Mouse (Mus musculus) kidney, embryonic 16.5 days (tissue): ENCODE results near the gene Msi2. TPM values are rescaled to one million over a fixed set of nuclear protein-coding genes. Genes with fewer than 3 reads are reported as not detected.

Source experiments
- ATAC-seq: fragments of 200-750 bp; cut with Nextera tagmentation; 2 replicates; pipeline ENCODE4 v1.8.0; 2017; ENCODE audit warnings: moderate TSS enrichment; ENCODE audit not compliant: low FRiP score, low TSS enrichment
- H3K27ac ChIP-seq: fragments of 300-500 bp; sonication (generic); 2 replicates; pipeline ENCODE4 v1.5.1; 2014; ENCODE audit warnings: low read length
- H3K27me3 ChIP-seq: fragments of 300-500 bp; sonication (generic); 2 replicates; pipeline ENCODE4 v1.6.1; 2014; ENCODE audit warnings: low read length, control low read depth, mixed read lengths; ENCODE audit not compliant: insufficient read depth
- H3K36me3 ChIP-seq: fragments of 300-500 bp; sonication (generic); 2 replicates; pipeline ENCODE4 v1.6.1; 2014; ENCODE audit warnings: low read length, control low read depth, mixed read lengths; ENCODE audit not compliant: insufficient read depth
- H3K4me1 ChIP-seq: fragments of 300-500 bp; sonication (generic); 2 replicates; pipeline ENCODE4 v1.6.1; 2014; ENCODE audit warnings: low read length, control low read depth, mixed read lengths; ENCODE audit not compliant: insufficient read depth
- H3K4me2 ChIP-seq: fragments of 300-500 bp; sonication (generic); replicated peaks from 2 replicates; pipeline ENCODE4 v1.6.1; 2014; ENCODE audit warnings: low read depth, low read length
- H3K4me3 ChIP-seq: fragments of 300-500 bp; sonication (generic); 2 replicates; pipeline ENCODE4 v1.5.1; 2014; ENCODE audit warnings: mild to moderate bottlenecking, low read length
- H3K9ac ChIP-seq: fragments of 300-500 bp; sonication (generic); replicated peaks from 2 replicates; pipeline ENCODE4 v1.6.1; 2014; ENCODE audit warnings: low read length
- H3K9me3 ChIP-seq: fragments of 300-500 bp; sonication (generic); 2 replicates; pipeline ENCODE4 v1.6.1; 2016; ENCODE audit warnings: low read length, control low read depth
- WGBS: fragments of 180-500 bp; shearing (Covaris S2); extraction: QIAGEN DNeasy Blood & Tissue Kit; methylation state at CpG from one replicate; pipeline ENCODE4 v1.1.7; 2014; 5-methylcytosine and 5-hydroxymethylcytosine counted together
- polyA plus RNA-seq: library from polyadenylated mRNA; unstranded; fragments of >200 nt; fragmentation: Nextera tagmentation; extraction: Ambion mirVana; gene quantifications from 2 replicates; pipeline ENCODE4 v1.2.1, GENCODE M21; 2015

Msi2 gene
- polyA plus RNA-seq, 1 experiment from 2014 or later = 24.3 TPM

DNA sequence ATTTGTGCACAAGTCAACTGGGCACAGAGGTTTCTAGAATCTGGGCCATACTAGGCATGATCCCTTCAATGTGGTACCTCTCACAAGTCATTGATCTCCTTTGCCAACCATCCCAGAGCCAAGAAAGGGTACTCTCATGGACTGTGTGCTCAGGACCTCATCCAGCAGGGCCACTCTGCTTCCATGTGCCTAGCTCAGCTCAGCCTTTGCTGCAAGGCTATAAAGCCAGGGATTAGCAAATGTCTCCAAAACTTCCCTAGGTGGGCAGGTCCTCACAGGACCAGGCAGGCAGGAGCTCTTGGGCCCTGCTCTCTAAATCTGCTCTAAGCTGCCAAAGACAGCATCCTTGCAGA, 193.9 kb downstream of the Msi2 start:
- H3K4me3 ChIP-seq = no peak overlapping the region
- no peaks in the 10 kb centered on the region for H3K36me3 ChIP-seq
- ATAC-seq = no peak
- no peaks in the 10 kb centered on the region for H3K9me3 ChIP-seq
- H3K4me1 ChIP-seq = peaks cover 78% of the 10 kb centered on the region
- H3K9ac ChIP-seq = 0 out of 2 replicates have a peak overlapping the region, but pooled peaks have one; percentile 27
- no peak overlapping the region for H3K4me2 ChIP-seq
- no peaks in the 10 kb centered on the region for H3K27me3 ChIP-seq
- H3K27ac ChIP-seq = peak overlapping the region; percentile 75

GRCm38 (mm10) chr11:88523921-88524320, 194.4 kb downstream of the Msi2 start:
- no peak overlapping the region for H3K4me2 ChIP-seq
- no peaks in the 10 kb centered on the region for H3K27me3 ChIP-seq
- ATAC-seq = no peak
- WGBS = 49% methylated on average over 4 of the region's 4 CpGs
- no peaks in the 10 kb centered on the region for H3K9me3 ChIP-seq
- H3K9ac ChIP-seq = no peak overlapping the region
- H3K4me3 ChIP-seq = no peak overlapping the region
- no peaks in the 10 kb centered on the region for H3K36me3 ChIP-seq
- peaks cover 73% of the 10 kb centered on the region for H3K4me1 ChIP-seq
- H3K27ac ChIP-seq = peak overlapping the region; percentile 75; the same call in 1 of the 2 replicates

GRCm38 (mm10) chr11:88523511-88523910, 194.8 kb downstream of the Msi2 start:
- no peaks in the 10 kb centered on the region for H3K27me3 ChIP-seq
- 62% methylated on average over 6 of the region's 6 CpGs for WGBS
- ATAC-seq = no peak
- H3K36me3 ChIP-seq = no peaks in the 10 kb centered on the region
- H3K9me3 ChIP-seq = no peaks in the 10 kb centered on the region
- no peak overlapping the region for H3K4me3 ChIP-seq
- peaks cover 69% of the 10 kb centered on the region for H3K4me1 ChIP-seq
- no peak overlapping the region for H3K9ac ChIP-seq
- peak overlapping the region; percentile 75; the same call in 1 of the 2 replicates for H3K27ac ChIP-seq
- H3K4me2 ChIP-seq = no peak overlapping the region

DNA sequence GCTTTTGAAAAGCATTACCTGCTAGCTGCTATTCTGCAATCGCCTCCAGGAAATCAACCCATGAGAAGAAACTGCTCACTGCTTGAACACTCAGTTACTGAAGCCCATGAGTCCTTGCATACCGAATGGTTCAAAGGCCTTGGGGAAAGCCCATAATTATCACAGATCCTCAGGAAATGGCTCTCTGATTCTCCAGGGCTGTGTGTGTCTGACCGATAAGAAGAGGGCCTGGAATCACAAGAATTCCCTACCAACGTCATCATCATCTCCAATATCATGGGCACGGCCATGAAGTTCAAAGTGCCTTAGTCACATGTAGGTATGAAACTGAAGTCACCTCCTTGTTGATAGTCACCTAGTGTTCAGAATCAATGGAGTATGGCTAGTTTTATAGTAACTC, 196.2 kb downstream of the Msi2 start:
- ATAC-seq = no peak
- 70% methylated on average over 5 of the region's 5 CpGs for WGBS
- no peaks in the 10 kb centered on the region for H3K9me3 ChIP-seq
- H3K36me3 ChIP-seq = no peaks in the 10 kb centered on the region
- no peak overlapping the region for H3K4me3 ChIP-seq
- no peak overlapping the region for H3K27ac ChIP-seq
- H3K9ac ChIP-seq = no peak overlapping the region
- H3K4me1 ChIP-seq = peaks cover 59% of the 10 kb centered on the region
- no peaks in the 10 kb centered on the region for H3K27me3 ChIP-seq
- no peak overlapping the region for H3K4me2 ChIP-seq

DNA sequence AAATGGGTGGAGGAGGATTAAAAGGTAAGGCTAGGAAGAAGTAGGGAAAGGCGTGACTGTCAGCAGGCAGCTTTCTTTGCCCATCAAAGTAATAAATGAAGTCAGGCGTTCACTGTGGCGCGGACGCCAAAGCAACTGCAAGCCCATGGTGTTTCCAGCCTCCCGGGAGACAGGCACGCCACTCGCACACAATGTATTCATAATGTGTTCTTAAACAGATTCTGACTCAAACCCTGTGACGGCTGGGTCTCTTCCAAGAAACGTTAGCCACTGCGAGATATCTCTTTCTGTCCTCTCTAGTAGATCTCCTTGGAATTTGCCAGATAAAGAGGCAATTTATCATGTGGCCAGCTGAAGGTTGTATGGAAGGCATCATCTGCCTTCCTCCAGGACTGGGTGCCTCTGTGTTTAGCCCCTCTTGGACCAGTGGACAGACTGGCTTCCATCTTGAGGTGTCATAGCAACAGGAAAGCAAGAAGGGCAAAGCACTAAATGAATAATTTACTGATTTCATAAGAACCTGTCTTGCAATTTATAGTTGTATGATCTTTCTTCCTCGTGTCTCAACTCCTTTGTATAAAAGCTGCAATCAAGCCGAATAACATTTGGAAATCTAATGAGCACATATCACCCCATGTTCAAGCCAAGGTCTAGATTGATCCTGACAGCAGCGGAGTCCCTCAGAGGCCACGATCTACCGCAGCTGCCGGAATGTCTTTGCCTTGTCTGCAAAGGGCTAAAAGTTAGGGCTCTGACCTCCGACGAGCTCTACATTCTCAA, 197.2 kb downstream of the Msi2 start:
- Histone ChIP-seq H3K36me3 (no peaks in the 10 kb centered on the region), H3K4me3 (no peak overlapping the region), H3K9me3 (no peaks in the 10 kb centered on the region), H3K27me3 (no peaks in the 10 kb centered on the region), H3K4me2 (no peak overlapping the region), H3K27ac (peak overlapping the region; percentile 18; the same call in 1 of the 2 replicates), H3K9ac (no peak overlapping the region), H3K4me1 (peaks cover 59% of the 10 kb centered on the region)
- 62% methylated on average over 19 of the region's 19 CpGs for WGBS
- no peak for ATAC-seq

- H3K4me3 ChIP-seq = no peak overlapping the region
- no peak overlapping the region for H3K27ac ChIP-seq
- 90% methylated on average over 3 of the region's 3 CpGs for WGBS
- H3K4me2 ChIP-seq = no peak overlapping the region
- no peak overlapping the region for H3K9ac ChIP-seq
- no peaks in the 10 kb centered on the region for H3K9me3 ChIP-seq
- no peak for ATAC-seq
- no peaks in the 10 kb centered on the region for H3K27me3 ChIP-seq
- H3K36me3 ChIP-seq = no peaks in the 10 kb centered on the region
- H3K4me1 ChIP-seq = peaks cover 57% of the 10 kb centered on the region
These were observed 200.0 kb downstream of the Msi2 start for GRCm38 (mm10) chr11:88518361-88518760.

DNA sequence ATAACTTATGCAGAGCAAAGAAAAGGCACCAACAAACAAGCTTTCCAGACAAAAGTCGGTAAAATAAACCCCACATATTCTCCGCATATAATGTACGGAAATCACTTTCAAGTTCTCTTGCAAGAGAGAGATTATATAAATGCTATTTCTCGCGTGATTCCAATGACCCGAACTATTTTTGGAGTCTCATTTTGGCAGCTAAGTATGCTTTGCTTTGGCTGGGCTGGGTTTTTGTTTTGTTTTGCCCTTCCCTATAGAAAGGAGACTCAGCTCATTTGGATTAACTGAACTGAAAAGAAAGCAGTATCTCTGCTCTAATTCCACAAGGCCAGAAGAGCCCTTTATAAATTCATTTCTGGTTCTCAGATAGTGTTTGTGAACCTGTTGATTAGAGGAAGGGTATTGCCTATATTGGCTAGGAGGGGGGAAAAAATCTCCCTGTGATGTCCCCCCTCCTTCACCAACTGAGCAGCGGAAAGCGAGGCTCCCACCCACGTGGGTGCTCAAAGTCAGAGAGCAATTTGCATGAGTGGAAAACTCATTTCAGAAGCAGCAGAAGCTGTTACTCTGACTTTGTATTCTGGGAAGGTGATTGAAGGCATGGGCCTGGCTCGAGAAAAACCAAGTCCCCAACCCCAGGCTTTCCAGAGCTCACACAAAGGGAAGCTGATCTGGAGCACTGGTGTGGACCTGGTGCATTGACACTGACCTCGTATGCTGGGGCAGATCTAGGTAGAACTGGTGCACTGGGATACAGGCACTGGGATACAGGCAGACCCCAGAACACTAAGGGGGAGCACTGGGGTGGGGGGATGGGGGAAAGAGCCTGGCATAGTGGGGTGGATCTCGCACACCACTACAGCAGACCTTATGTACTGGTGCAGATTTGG, 201.5 kb downstream of the Msi2 start:
- no peak overlapping the region for H3K9ac ChIP-seq
- H3K36me3 ChIP-seq = no peaks in the 10 kb centered on the region
- H3K4me2 ChIP-seq = no peak overlapping the region
- H3K9me3 ChIP-seq = no peaks in the 10 kb centered on the region
- no peak overlapping the region for H3K4me3 ChIP-seq
- H3K27ac ChIP-seq = peak overlapping the region; percentile 48
- ATAC-seq = no peak
- peaks cover 53% of the 10 kb centered on the region for H3K4me1 ChIP-seq
- 63% methylated on average over 12 of the region's 12 CpGs for WGBS
- H3K27me3 ChIP-seq = no peaks in the 10 kb centered on the region

GRCm38 (mm10) chr11:88515736-88516583, 202.4 kb downstream of the Msi2 start:
- WGBS = 52% methylated on average over 6 of the region's 6 CpGs
- peaks cover 44% of the 10 kb centered on the region for H3K4me1 ChIP-seq
- no peak overlapping the region for H3K4me2 ChIP-seq
- no peaks in the 10 kb centered on the region for H3K36me3 ChIP-seq
- peak overlapping the region; percentile 48; the same call in 1 of the 2 replicates for H3K27ac ChIP-seq
- no peaks in the 10 kb centered on the region for H3K27me3 ChIP-seq
- no peak overlapping the region for H3K4me3 ChIP-seq
- H3K9me3 ChIP-seq = no peaks in the 10 kb centered on the region
- ATAC-seq = peak; percentile 32; the same call in 1 of the 2 replicates
- no peak overlapping the region for H3K9ac ChIP-seq

DNA sequence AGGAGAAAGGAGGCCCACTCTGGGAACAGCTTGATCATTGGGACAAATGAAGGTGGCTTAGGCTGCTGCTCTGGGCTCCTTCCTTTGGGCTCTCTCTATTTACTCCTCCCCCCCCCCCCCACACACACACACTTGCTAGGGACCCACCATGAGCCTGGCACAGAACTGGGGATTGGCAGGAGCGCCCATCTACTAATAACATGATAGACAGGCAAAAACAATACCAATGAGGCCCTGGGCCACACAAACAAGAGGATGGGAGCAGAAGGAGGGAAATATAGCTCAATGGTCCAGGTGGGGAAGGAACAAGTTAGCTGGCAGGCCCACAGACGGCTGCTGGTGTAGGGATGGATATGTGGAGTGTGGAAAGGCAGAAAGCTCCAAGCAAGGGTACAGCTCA, 203.0 kb downstream of the Msi2 start:
- Histone ChIP-seq H3K27me3 (no peaks in the 10 kb centered on the region), H3K9me3 (no peaks in the 10 kb centered on the region), H3K36me3 (no peaks in the 10 kb centered on the region), H3K4me2 (no peak overlapping the region), H3K27ac (no peak overlapping the region), H3K9ac (no peak overlapping the region), H3K4me3 (no peak overlapping the region), H3K4me1 (peaks cover 38% of the 10 kb centered on the region)
- no peak for ATAC-seq
- WGBS = 91% methylated on average over 2 of the region's 2 CpGs
